Mouse (Mus musculus) c-Kit-negative CD71-positive TER-119-positive erythroid progenitor cells, embryonic 14.5 days (primary cell): Measurements from ENCODE around the gene Gm49403.
"Not testable (repeated sequence)": the region's sequence is repeated elsewhere in the genome, so short reads cannot be mapped to it uniquely, and the experiment has no call there.

Experiments used
- DNase-seq: peaks from one replicate; pipeline ENCODE4 v3.0.0-alpha.2; 2013; ENCODE audit warnings: low read depth, low spot score

Gene Gm49403

GRCm38 (mm10) chr19:8883616-8884015 is at the start of gene Gm49403, which contains the start of gene Lbhd1:
TSS of gene Gm49403 (plus strand) at chr19:8883930.
TSS of gene Lbhd1 (plus strand) at chr19:8883732.
- DNase-seq = no peak

- DNase-seq = not testable (repeated sequence)
Observed at GRCm38 (mm10) chr19:8836327-8836726, 47.4 kb upstream of the Gm49403 start.

DNA sequence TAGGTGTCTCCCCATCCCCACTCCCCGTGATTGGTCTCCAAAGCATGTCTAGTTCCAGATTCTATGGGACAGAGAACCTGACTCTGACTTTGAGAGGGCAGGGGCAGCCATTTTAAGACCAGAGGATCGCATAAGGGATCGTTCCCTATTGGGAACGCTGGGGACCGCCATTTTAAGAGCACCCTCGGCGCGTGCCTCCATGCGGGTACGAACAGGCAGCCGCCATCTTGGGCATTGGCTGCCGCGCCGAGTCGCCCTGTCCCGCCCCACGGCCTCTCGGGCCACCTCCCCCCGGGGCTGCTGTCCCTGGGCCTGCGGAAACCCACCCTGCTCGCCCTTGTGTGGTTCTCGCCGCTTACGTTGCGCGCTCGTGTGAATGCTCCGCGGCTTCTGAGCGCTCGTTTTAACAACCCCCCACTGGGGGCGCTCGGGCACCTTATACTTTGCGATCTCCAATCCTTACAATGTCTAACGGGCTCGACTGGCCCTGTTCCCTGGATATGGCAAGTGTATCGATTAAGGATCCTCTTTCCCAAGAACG is 46.4 kb upstream of the Gm49403 start, which contains the start of gene Bscl2:
Gene Bscl2 (plus strand): TSS at position 217 of the 541 bp plus-strand sequence.
- peak; percentile 65 for DNase-seq

- DNase-seq = no peak
Observed at GRCm38 (mm10) chr19:8838041-8838730, 45.5 kb upstream of the Gm49403 start.

- no peak for DNase-seq
Observed at GRCm38 (mm10) chr19:8839103-8839907, 44.4 kb upstream of the Gm49403 start, which contains the start of gene Gng3. TSS of gene Gng3 (minus strand) at chr19:8839194.

GRCm38 (mm10) chr19:8839908-8840791 is 43.6 kb upstream of the Gm49403 start:
- DNase-seq = peak; percentile 46

GRCm38 (mm10) chr19:8841012-8841411 is 42.7 kb upstream of the Gm49403 start:
- DNase-seq = no peak

GRCm38 (mm10) chr19:8842961-8843360 is 40.8 kb upstream of the Gm49403 start:
- no peak for DNase-seq

GRCm38 (mm10) chr19:8844371-8845129 is 39.2 kb upstream of the Gm49403 start:
- peak; percentile 70 for DNase-seq

DNA sequence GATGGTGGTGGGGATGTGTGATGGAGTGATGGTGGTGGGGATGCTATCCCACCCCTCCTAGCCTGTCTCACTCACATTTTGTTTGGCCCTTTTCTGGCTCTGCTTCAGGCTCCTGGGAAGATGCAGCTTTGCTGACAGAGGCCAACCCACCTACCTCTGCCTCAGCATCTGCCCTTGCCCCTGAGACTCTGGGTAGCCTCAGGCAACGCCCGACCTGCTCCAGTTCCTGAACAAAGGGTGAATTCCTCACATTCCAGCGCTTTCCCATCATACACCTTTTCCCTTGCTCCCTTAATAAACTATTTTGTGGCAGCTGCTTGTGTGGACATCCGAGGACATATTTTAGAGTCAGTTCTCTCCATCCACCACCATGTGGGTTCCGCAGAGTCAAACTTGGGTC is 35.4 kb upstream of the Gm49403 start:
- no peak for DNase-seq

- DNase-seq = no peak
Observed at GRCm38 (mm10) chr19:8850402-8850901, 33.3 kb upstream of the Gm49403 start, which contains the start of gene Lrrn4cl. TSS of gene Lrrn4cl (plus strand) at chr19:8850768.

- no peak for DNase-seq
Observed at GRCm38 (mm10) chr19:8851639-8852038, 32.1 kb upstream of the Gm49403 start.

GRCm38 (mm10) chr19:8852236-8852928 is 31.3 kb upstream of the Gm49403 start:
- DNase-seq = no peak

DNA sequence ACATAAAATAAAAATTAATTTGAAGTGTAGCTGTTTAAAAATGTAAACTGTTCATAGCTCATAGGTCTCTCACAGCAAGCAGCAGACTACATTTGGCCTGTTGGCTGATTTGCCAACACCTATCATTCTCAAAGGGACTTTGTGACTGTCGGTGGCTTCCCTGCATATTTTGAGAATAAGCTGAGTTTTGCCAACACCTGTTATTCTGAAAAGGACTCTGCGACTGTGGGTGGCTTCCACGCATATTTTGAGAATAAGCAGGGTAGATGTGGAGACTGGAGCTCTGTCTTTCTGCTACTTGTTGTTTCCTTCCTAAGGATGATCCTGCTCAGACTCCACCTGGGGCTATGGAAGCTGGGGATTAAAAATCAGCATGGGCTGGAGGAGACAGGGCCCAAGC is 30.6 kb upstream of the Gm49403 start:
- no peak for DNase-seq

GRCm38 (mm10) chr19:8857689-8858088 is 26.0 kb upstream of the Gm49403 start:
- DNase-seq = no peak

GRCm38 (mm10) chr19:8859018-8859417 is 24.7 kb upstream of the Gm49403 start:
- DNase-seq = no peak

DNA sequence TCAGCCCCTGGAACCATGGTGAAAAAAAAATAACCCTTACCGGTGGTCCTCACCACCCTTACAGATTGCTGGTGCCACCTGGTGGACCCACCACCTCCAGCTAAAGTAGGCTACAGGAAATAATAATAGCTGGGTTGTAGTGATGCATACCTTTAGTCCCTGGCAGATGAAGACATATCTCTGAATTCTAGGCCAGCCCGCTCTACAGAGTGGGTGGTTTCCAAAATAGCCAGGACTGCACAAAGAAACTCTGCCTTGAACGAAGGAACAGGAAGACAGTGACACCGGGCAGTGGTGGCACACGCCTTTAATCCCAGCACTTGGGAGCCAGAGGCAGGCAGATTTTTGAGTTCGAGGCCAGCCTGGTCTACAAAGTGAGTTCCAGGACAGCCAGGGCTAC is 19.5 kb upstream of the Gm49403 start:
- DNase-seq = no peak

- not testable (repeated sequence) for DNase-seq
Observed at GRCm38 (mm10) chr19:8870381-8870780, 13.3 kb upstream of the Gm49403 start.

DNA sequence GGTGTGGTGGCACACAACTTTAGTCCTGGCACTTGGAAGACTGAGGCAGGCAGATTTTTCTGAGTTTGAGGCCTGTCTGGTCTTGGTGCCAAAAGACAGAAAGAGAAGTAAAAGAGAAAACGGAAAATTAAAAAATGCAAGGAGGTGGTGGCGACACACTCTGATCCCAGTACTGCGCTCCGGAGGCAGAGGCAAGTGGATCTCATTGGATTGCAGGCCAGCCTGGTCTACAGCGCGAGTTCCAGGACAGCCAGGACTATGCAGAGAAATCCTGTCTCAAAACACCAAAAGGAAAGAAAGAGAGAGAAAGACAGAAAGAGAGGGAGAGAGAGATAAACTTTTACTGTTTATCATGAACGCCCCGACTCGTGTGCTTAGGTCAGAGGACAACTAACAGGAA is 12.9 kb upstream of the Gm49403 start:
- DNase-seq = peak; percentile 22
